Mouse (Mus musculus) adipocyte (in vitro differentiated cells): Measurements from ENCODE around the gene Rpa1.
A peak's percentile ranks its signal among the peaks of the same experiment; 100 is the strongest.

Experiments used
- DNase-seq: peaks from one replicate; pipeline ENCODE4 v3.0.0-alpha.2; 2016; ENCODE audit warnings: low spot score

Gene Rpa1

DNA sequence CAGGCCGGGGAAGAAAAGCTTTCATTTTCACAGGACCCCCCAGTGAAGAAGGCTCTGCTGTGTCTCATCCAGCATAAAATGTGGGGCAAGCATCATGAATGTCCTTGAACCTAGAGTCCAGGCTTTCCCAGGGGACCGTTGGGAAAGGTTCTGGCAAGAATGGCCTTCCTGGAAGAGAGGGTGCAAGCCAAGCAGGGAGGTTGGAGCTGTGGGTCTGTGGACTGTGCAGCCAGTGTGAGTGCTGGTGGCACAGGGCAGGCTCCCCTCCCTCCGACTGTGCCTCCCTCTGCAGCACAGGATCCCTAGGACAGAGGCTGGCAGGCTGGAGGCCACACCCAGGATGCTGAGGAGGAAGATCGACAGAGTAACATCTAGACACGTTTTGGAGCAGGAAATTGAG is 85.3 kb downstream of the Rpa1 start:
- peak; percentile 41 for DNase-seq

DNA sequence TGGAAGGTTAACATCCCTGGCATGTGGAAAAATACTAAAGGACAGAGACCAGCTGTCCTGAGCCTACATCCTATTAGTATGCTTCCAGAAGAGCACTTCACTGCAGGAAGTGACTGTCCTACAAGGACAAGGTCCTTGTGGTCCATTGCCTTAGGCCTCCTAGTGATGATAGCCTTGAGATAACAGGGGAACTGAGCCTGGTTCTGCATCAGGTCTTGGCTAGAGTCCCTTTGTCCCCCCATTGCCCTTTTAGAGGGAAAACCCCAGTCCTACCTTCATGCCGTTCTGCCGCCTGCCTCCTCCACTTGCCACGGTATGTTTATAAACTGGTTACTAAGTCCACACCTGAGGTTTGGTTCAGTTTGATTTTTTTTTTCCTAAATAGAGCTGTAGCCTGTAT is 85.9 kb downstream of the Rpa1 start:
- no peak for DNase-seq

- no peak for DNase-seq
Observed at GRCm38 (mm10) chr11:75261730-75262129, 86.4 kb downstream of the Rpa1 start.

- DNase-seq = peak; percentile 25
Observed at GRCm38 (mm10) chr11:75261016-75261415, 87.1 kb downstream of the Rpa1 start.

GRCm38 (mm10) chr11:75259996-75260561 is 88.0 kb downstream of the Rpa1 start:
- DNase-seq = peak; percentile 90

GRCm38 (mm10) chr11:75259416-75259815 is 88.7 kb downstream of the Rpa1 start:
- DNase-seq = peak; percentile 93

- DNase-seq = no peak
Observed at GRCm38 (mm10) chr11:75257056-75257648, 91.0 kb downstream of the Rpa1 start.

DNA sequence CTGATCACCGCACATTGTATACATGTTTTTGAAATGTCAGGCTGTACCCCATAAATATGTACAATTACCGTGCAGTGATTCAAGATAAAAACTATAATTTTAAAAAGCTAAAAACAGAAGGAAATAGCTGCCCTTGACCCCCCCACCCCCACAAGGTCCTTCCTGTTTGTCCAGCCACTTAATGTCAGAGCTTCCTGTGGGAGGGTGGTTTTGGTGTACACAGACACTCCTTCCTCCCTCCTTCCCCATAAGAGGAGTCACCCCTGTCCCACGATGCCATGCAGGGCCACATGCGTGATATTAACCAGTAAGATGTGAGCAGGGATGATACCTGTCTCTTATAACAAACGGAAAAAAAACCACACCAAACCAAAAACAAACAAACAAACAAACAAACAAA is 92.8 kb downstream of the Rpa1 start:
- DNase-seq = no peak

GRCm38 (mm10) chr11:75254252-75254912 is 93.7 kb downstream of the Rpa1 start:
- DNase-seq = no peak

DNA sequence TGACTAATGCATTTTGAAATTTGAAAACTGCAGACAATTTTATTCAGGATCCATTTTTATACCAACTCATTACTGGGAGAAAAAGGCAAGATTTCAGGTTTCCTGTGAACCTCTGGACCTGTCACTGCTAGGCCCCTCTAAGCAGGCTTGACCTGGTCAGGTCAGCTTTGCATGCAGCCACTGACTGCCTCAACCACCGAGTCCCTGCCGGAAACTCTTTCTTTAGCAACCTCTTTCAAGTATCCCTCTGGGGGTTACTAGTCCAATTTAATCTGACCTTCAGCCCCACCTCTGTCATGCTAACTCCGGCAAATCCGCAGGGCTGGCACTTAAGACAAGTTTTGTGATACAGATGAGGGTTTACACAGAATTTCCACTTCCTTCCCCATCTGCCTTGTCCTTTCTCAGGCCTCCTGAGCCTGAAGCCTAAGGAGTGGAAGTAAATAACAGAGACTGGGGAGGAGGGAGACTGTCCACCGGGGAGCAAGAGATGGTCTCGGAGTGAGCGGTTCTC is 96.5 kb downstream of the Rpa1 start:
- no peak for DNase-seq

- DNase-seq = peak; percentile 76
Observed at GRCm38 (mm10) chr11:75251006-75251512, 97.1 kb downstream of the Rpa1 start.

- DNase-seq = no peak
Observed at GRCm38 (mm10) chr11:75249588-75249987, 98.5 kb downstream of the Rpa1 start.
